Mouse (Mus musculus) cerebellum, adult 2 months (tissue): Measurements from ENCODE around the gene Fry. TPM values are rescaled to one million over a fixed set of nuclear protein-coding genes. Genes with fewer than 3 reads are reported as not detected.

Source experiments
- DNase-seq, 2 experiments: peaks; one replicate each; pipeline ENCODE4 v3.0.0; 2021
- H3K27ac ChIP-seq: fragments of 200-500 bp; 2 replicates; pipeline ENCODE4 v1.5.1; 2012; ENCODE audit warnings: low read length, control low read depth, inconsistent platforms; ENCODE audit not compliant: insufficient read depth
- H3K27me3 ChIP-seq: fragments of 200-500 bp; 2 replicates; pipeline ENCODE4 v1.6.1; 2012; ENCODE audit warnings: inconsistent platforms, mild to moderate bottlenecking, low read length, moderate library complexity; ENCODE audit not compliant: control insufficient read depth, insufficient read depth
- H3K4me1 ChIP-seq: fragments of 200-500 bp; 2 replicates; pipeline ENCODE4 v1.6.1; 2011; ENCODE audit warnings: low read length; ENCODE audit not compliant: control insufficient read depth, insufficient read depth
- H3K4me3 ChIP-seq: fragments of 200-500 bp; replicated peaks from 2 replicates; pipeline ENCODE3; 2011; ENCODE audit warnings: mild to moderate bottlenecking, low read depth, low read length, control low read depth; ENCODE audit not compliant: insufficient read depth
- CTCF ChIP-seq: fragments of 200-500 bp; IDR thresholded peaks from 2 replicates; pipeline ENCODE4 v1.5.1; 2011; ENCODE audit warnings: low read depth, mild to moderate bottlenecking, control low read depth, low read length, moderate library complexity, borderline replicate concordance; ENCODE audit not compliant: insufficient read depth
- POLR2A ChIP-seq: fragments of 200-500 bp; IDR thresholded peaks from 2 replicates; pipeline ENCODE4 v1.6.1; 2011; ENCODE audit warnings: low read length, control low read depth, borderline replicate concordance; ENCODE audit not compliant: insufficient read depth
- WGBS: fragments of 180-500 bp; shearing (Covaris S2); methylation state at CpG from one replicate; pipeline ENCODE4 v1.1.7; 2018; 5-methylcytosine and 5-hydroxymethylcytosine counted together
- polyA plus RNA-seq: library from polyadenylated mRNA; depleted of rRNA; stranded (reverse); fragments of >200 nt; gene quantifications from 2 replicates; pipeline ENCODE4 v1.2.3, GENCODE M21; 2012

Gene Fry
- polyA plus RNA-seq, 1 experiment: 92.2 TPM

- WGBS: 93% methylated on average over 6 of the region's 6 CpGs
- TF ChIP-seq CTCF (no peak), POLR2A (no peak)
- DNase-seq: no peak
These were observed 95.6 kb downstream of the Fry start for GRCm38 (mm10) chr5:150214081-150214480.

GRCm38 (mm10) chr5:150216066-150216465 is 97.6 kb downstream of the Fry start:
- 62% methylated on average over 11 of the region's 11 CpGs for WGBS
- H3K4me1 ChIP-seq: no peaks in the 10 kb centered on the region
- no peak for TF ChIP-seq POLR2A
- no peak overlapping the region for H3K4me3 ChIP-seq
- no peak overlapping the region for H3K27ac ChIP-seq
- DNase-seq: no peak
- H3K27me3 ChIP-seq: no peaks in the 10 kb centered on the region

More at GRCm38 (mm10) chr5:150214081-150214480, 95.6 kb downstream of the Fry start:
- Histone ChIP-seq H3K4me1 (no peaks in the 10 kb centered on the region), H3K4me3 (no peak overlapping the region), H3K27ac (no peak overlapping the region), H3K27me3 (no peaks in the 10 kb centered on the region)

GRCm38 (mm10) chr5:150219457-150219856 is 101.0 kb downstream of the Fry start:
- DNase-seq: no peak
- 84% methylated on average over 8 of the region's 8 CpGs for WGBS
- TF ChIP-seq CTCF: no peak
- no peak for TF ChIP-seq POLR2A
- no peak overlapping the region for H3K4me3 ChIP-seq
- H3K27me3 ChIP-seq: no peaks in the 10 kb centered on the region
- no peaks in the 10 kb centered on the region for H3K4me1 ChIP-seq
- no peak overlapping the region for H3K27ac ChIP-seq

- TF ChIP-seq POLR2A: no peak
- peak; percentile 44; the same call in 1 of the 2 replicates for TF ChIP-seq CTCF
- H3K4me1 ChIP-seq: no peaks in the 10 kb centered on the region
- H3K27ac ChIP-seq: no peak overlapping the region
- no peak for DNase-seq
- no peaks in the 10 kb centered on the region for H3K27me3 ChIP-seq
- no peak overlapping the region for H3K4me3 ChIP-seq
- WGBS: 46% methylated on average over 7 of the region's 7 CpGs
These were observed 101.9 kb downstream of the Fry start for GRCm38 (mm10) chr5:150220333-150220732.

GRCm38 (mm10) chr5:150221806-150222205 is 103.4 kb downstream of the Fry start:
- Histone ChIP-seq H3K27me3 (no peaks in the 10 kb centered on the region), H3K4me3 (no peak overlapping the region), H3K4me1 (no peaks in the 10 kb centered on the region), H3K27ac (no peak overlapping the region)
- no peak for TF ChIP-seq CTCF
- no peak for TF ChIP-seq POLR2A
- 86% methylated on average over 6 of the region's 6 CpGs for WGBS
- no peak for DNase-seq

GRCm38 (mm10) chr5:150223546-150224239 is 105.2 kb downstream of the Fry start:
- TF ChIP-seq POLR2A: no peak
- TF ChIP-seq CTCF: no peak
- H3K4me3 ChIP-seq: no peak overlapping the region
- H3K27ac ChIP-seq: no peak overlapping the region
- no peaks in the 10 kb centered on the region for H3K27me3 ChIP-seq
- WGBS: 90% methylated on average over 10 of the region's 10 CpGs
- no peak for DNase-seq
- H3K4me1 ChIP-seq: no peaks in the 10 kb centered on the region

- Histone ChIP-seq H3K27me3 (no peaks in the 10 kb centered on the region), H3K4me1 (no peaks in the 10 kb centered on the region), H3K4me3 (no peak overlapping the region), H3K27ac (no peak overlapping the region)
- peak in 1 of 2 experiments; percentile 40 for DNase-seq
- WGBS: 16% methylated on average over 5 of the region's 5 CpGs
- TF ChIP-seq CTCF (no peak), POLR2A (no peak)
These were observed 110.6 kb downstream of the Fry start for GRCm38 (mm10) chr5:150229086-150229485.

- no peaks in the 10 kb centered on the region for H3K27me3 ChIP-seq
- H3K4me1 ChIP-seq: peaks cover 4% of the 10 kb centered on the region; the same call in 1 of the 2 replicates
- 0 out of 2 replicates have a peak, but pooled peaks have one; percentile 26 for TF ChIP-seq CTCF
- no peak for TF ChIP-seq POLR2A
- no peak overlapping the region for H3K4me3 ChIP-seq
- no peak for DNase-seq
- 95% methylated on average over 4 of the region's 4 CpGs for WGBS
- no peak overlapping the region for H3K27ac ChIP-seq
These were observed 111.3 kb downstream of the Fry start for GRCm38 (mm10) chr5:150229776-150230175.
